Mouse (Mus musculus): ENCODE measurements around the gene Fgd4. TPM values are rescaled to one million over a fixed set of nuclear protein-coding genes. Genes with fewer than 3 reads are reported as not detected.

The Fgd4 gene
- polyA plus RNA-seq, 1 experiment from 2014 or later: 7.1 TPM

DNA sequence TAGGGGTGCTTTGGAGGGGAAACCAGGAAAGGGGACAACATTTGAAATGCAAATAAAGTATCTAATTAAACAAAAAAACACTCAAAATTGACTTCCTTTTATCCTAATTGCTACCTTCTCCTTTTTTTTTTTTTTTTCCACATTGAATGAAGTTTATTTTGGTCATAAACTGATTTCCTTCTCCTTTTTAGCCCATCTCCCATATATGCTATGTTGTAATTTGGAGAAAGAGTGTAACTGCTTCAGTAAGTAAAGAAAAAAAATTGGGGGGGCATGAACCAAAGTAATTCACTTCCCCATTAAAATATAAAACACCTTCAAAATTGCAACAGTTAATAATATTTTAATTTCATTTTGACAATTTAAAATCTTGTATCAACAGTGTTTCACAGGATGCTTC is 25.8 kb downstream of the Fgd4 start:
- no peak overlapping the region for H3K9ac ChIP-seq (replicated peaks; ENCODE audit: low read length)
- no peak for DNase-seq (ENCODE audit: low spot score)
- H3K4me3 ChIP-seq (ENCODE audit: low read depth, low read length): no peak overlapping the region
- H3K27me3 ChIP-seq (ENCODE audit: control insufficient read depth, insufficient read depth, low read length): no peaks in the 10 kb centered on the region
- no peak overlapping the region for H3K27ac ChIP-seq (replicated peaks; ENCODE audit: low read depth, low read length)
- ATAC-seq (replicated peaks; ENCODE audit: insufficient number of reproducible peaks, low FRiP score, low TSS enrichment, low read depth): no peak
- H3K9me3 ChIP-seq (replicated peaks; ENCODE audit: control insufficient read depth, low read length): no peaks in the 10 kb centered on the region
- H3K4me2 ChIP-seq (ENCODE audit: low read depth, low read length): no peak overlapping the region
- H3K4me1 ChIP-seq (ENCODE audit: control insufficient read depth, insufficient read depth, low read length): no peaks in the 10 kb centered on the region
- no peaks in the 10 kb centered on the region for H3K36me3 ChIP-seq (replicated peaks; ENCODE audit: control insufficient read depth, insufficient read depth, low read depth, low read length)

GRCm38 (mm10) chr16:16573167-16573566 is 27.2 kb downstream of the Fgd4 start:
- Histone ChIP-seq H3K4me1 (ENCODE audit: control insufficient read depth, insufficient read depth, low read length) (no peaks in the 10 kb centered on the region), H3K36me3 (replicated peaks; ENCODE audit: control insufficient read depth, insufficient read depth, low read depth, low read length) (no peaks in the 10 kb centered on the region), H3K9ac (replicated peaks; ENCODE audit: low read length) (no peak overlapping the region), H3K27ac (replicated peaks; ENCODE audit: low read depth, low read length) (no peak overlapping the region), H3K27me3 (ENCODE audit: control insufficient read depth, insufficient read depth, low read length) (no peaks in the 10 kb centered on the region), H3K4me3 (ENCODE audit: low read depth, low read length) (no peak overlapping the region), H3K4me2 (ENCODE audit: low read depth, low read length) (no peak overlapping the region), H3K9me3 (replicated peaks; ENCODE audit: control insufficient read depth, low read length) (no peaks in the 10 kb centered on the region)
- no peak for ATAC-seq (replicated peaks; ENCODE audit: insufficient number of reproducible peaks, low FRiP score, low TSS enrichment, low read depth)
- DNase-seq (ENCODE audit: low spot score): no peak
- 89% methylated on average over 1 of the region's 1 CpGs for WGBS

- no peaks in the 10 kb centered on the region for H3K27me3 ChIP-seq (ENCODE audit: control insufficient read depth, insufficient read depth, low read length)
- H3K4me1 ChIP-seq (ENCODE audit: control insufficient read depth, insufficient read depth, low read length): no peaks in the 10 kb centered on the region
- 80% methylated on average over 3 of the region's 3 CpGs for WGBS
- DNase-seq (ENCODE audit: low spot score) (no peak), ATAC-seq (replicated peaks; ENCODE audit: insufficient number of reproducible peaks, low FRiP score, low TSS enrichment, low read depth) (no peak)
- H3K4me3 ChIP-seq (ENCODE audit: low read depth, low read length): no peak overlapping the region
- H3K9ac ChIP-seq (replicated peaks; ENCODE audit: low read length): no peak overlapping the region
- H3K4me2 ChIP-seq (ENCODE audit: low read depth, low read length): no peak overlapping the region
- no peak overlapping the region for H3K27ac ChIP-seq (replicated peaks; ENCODE audit: low read depth, low read length)
- no peaks in the 10 kb centered on the region for H3K36me3 ChIP-seq (replicated peaks; ENCODE audit: control insufficient read depth, insufficient read depth, low read depth, low read length)
- H3K9me3 ChIP-seq (replicated peaks; ENCODE audit: control insufficient read depth, low read length): no peaks in the 10 kb centered on the region
Observed at GRCm38 (mm10) chr16:16571356-16571755, 29.0 kb downstream of the Fgd4 start.

DNA sequence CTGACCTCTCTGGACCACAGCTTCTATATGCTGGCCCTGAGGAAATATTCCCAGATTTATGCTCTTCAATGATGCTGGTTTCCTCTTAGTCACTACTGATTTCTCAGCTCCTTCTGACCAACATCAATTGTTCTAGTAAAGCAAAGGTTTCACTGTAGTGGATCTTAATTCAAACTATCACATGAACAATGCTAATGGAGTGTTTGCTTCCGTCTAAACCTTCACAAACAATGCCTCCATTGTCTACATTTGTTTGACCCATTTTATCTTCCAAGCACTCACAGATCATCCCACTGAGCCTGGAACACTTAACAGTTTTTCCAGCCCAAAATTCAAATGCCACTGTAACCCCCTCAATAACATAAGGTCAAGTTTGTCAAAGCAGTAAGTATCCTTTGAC is 33.6 kb downstream of the Fgd4 start:
- no peak overlapping the region for H3K4me3 ChIP-seq (ENCODE audit: low read depth, low read length)
- H3K4me2 ChIP-seq (ENCODE audit: low read depth, low read length): no peak overlapping the region
- ATAC-seq (replicated peaks; ENCODE audit: insufficient number of reproducible peaks, low FRiP score, low TSS enrichment, low read depth): no peak

DNA sequence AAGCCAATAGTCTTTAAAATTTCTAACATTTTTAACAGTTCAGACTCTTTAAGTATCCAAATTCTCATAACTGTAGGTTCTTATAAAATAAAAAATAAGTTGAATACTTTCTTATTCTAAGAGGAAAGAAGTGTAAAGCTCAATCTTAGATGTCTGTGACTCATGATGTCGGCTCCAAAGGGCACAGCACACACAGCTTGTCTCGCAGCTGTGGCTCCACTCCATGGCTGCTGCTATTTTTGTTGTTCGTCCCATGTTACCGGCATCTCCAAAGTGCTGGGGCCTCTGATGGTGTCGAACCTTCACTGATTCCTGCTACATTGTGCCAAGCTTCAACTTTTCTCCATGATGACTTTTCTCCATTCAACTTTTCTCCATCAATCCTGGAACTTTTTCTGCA is 34.1 kb downstream of the Fgd4 start:
- 95% methylated on average over 5 of the region's 5 CpGs for WGBS
- Histone ChIP-seq H3K9ac (replicated peaks; ENCODE audit: low read length) (no peak overlapping the region), H3K36me3 (replicated peaks; ENCODE audit: control insufficient read depth, insufficient read depth, low read depth, low read length) (no peaks in the 10 kb centered on the region), H3K4me1 (ENCODE audit: control insufficient read depth, insufficient read depth, low read length) (no peaks in the 10 kb centered on the region), H3K27me3 (ENCODE audit: control insufficient read depth, insufficient read depth, low read length) (no peaks in the 10 kb centered on the region), H3K4me3 (ENCODE audit: low read depth, low read length) (no peak overlapping the region), H3K4me2 (ENCODE audit: low read depth, low read length) (no peak overlapping the region), H3K9me3 (replicated peaks; ENCODE audit: control insufficient read depth, low read length) (no peaks in the 10 kb centered on the region), H3K27ac (replicated peaks; ENCODE audit: low read depth, low read length) (no peak overlapping the region)
- ATAC-seq (replicated peaks; ENCODE audit: insufficient number of reproducible peaks, low FRiP score, low TSS enrichment, low read depth) (no peak), DNase-seq (ENCODE audit: low spot score) (no peak)

More for the DNA sequence above, 33.6 kb downstream of the Fgd4 start:
- Histone ChIP-seq H3K4me1 (ENCODE audit: control insufficient read depth, insufficient read depth, low read length) (no peaks in the 10 kb centered on the region), H3K9me3 (replicated peaks; ENCODE audit: control insufficient read depth, low read length) (no peaks in the 10 kb centered on the region), H3K36me3 (replicated peaks; ENCODE audit: control insufficient read depth, insufficient read depth, low read depth, low read length) (no peaks in the 10 kb centered on the region), H3K27me3 (ENCODE audit: control insufficient read depth, insufficient read depth, low read length) (no peaks in the 10 kb centered on the region), H3K27ac (replicated peaks; ENCODE audit: low read depth, low read length) (no peak overlapping the region), H3K9ac (replicated peaks; ENCODE audit: low read length) (no peak overlapping the region)
- DNase-seq (ENCODE audit: low spot score): no peak
- WGBS: 30% methylated on average over 1 of the region's 1 CpGs

GRCm38 (mm10) chr16:16565786-16566185 is 34.6 kb downstream of the Fgd4 start:
- Histone ChIP-seq H3K27ac (replicated peaks; ENCODE audit: low read depth, low read length) (no peak overlapping the region), H3K4me2 (ENCODE audit: low read depth, low read length) (no peak overlapping the region), H3K9me3 (replicated peaks; ENCODE audit: control insufficient read depth, low read length) (no peaks in the 10 kb centered on the region), H3K4me3 (ENCODE audit: low read depth, low read length) (no peak overlapping the region), H3K4me1 (ENCODE audit: control insufficient read depth, insufficient read depth, low read length) (no peaks in the 10 kb centered on the region), H3K9ac (replicated peaks; ENCODE audit: low read length) (no peak overlapping the region), H3K27me3 (ENCODE audit: control insufficient read depth, insufficient read depth, low read length) (no peaks in the 10 kb centered on the region), H3K36me3 (replicated peaks; ENCODE audit: control insufficient read depth, insufficient read depth, low read depth, low read length) (no peaks in the 10 kb centered on the region)
- ATAC-seq (replicated peaks; ENCODE audit: insufficient number of reproducible peaks, low FRiP score, low TSS enrichment, low read depth) (no peak), DNase-seq (ENCODE audit: low spot score) (no peak)

DNA sequence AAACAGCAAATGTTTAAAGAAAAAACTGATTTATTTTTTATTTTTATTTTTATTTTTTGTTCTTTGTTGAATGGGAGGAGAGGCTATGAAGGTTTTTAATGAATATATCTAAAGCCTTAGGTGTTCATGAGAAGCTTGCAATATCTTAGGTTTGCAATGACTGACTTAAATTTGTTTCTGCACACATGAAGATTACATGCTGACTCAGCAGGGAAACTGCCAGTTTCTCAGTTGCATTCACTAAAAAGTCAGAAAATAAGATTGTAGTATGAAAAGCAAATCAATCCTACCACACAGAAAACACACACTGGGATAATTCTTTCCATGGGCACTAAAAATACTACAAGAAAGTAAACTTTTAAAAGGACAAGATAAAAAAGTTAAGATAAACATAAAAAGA is 39.6 kb downstream of the Fgd4 start:
- Histone ChIP-seq H3K27ac (replicated peaks; ENCODE audit: low read depth, low read length) (no peak overlapping the region), H3K27me3 (ENCODE audit: control insufficient read depth, insufficient read depth, low read length) (no peaks in the 10 kb centered on the region), H3K36me3 (replicated peaks; ENCODE audit: control insufficient read depth, insufficient read depth, low read depth, low read length) (no peaks in the 10 kb centered on the region), H3K4me3 (ENCODE audit: low read depth, low read length) (no peak overlapping the region), H3K9ac (replicated peaks; ENCODE audit: low read length) (no peak overlapping the region), H3K4me1 (ENCODE audit: control insufficient read depth, insufficient read depth, low read length) (no peaks in the 10 kb centered on the region; the same call in 1 of the 2 replicates), H3K9me3 (replicated peaks; ENCODE audit: control insufficient read depth, low read length) (no peaks in the 10 kb centered on the region), H3K4me2 (ENCODE audit: low read depth, low read length) (no peak overlapping the region)
- DNase-seq (ENCODE audit: low spot score) (no peak), ATAC-seq (replicated peaks; ENCODE audit: insufficient number of reproducible peaks, low FRiP score, low TSS enrichment, low read depth) (no peak)

DNA sequence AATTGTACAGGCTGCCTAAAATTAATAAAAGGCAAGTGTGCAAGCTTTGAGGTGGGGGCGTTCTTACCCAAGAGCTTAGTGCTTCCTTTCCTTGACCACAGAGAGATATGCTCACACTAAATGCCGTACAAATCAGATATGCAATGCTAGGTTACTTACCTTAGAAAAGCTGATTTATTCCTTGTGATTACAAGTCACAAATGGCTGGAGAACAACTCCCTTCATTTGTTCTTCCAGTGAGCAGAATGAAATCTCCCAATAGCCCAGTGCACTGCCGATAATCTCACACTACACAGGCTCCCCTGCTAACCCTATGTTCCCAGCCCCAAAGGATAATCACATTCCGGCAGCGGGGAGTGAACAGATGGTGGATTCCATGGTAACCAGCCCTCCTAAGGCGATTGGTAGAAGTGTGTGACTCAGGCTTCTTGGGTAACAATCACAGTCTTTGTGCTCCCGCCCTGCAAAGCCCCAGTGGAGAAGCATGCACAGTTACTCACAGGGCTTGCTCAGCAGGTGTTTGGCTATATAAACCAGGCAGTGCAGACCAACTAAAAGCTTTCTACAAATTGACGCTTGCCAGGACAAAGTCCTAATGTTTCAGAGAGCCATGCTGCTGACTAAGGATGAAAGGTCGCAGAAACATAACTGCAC is 40.3 kb downstream of the Fgd4 start:
- Histone ChIP-seq H3K27ac (replicated peaks; ENCODE audit: low read depth, low read length) (peak overlapping the region; percentile 54), H3K27me3 (ENCODE audit: control insufficient read depth, insufficient read depth, low read length) (no peaks in the 10 kb centered on the region), H3K4me2 (ENCODE audit: low read depth, low read length) (peak overlapping the region; percentile 19; the same call in 1 of the 2 replicates), H3K36me3 (replicated peaks; ENCODE audit: control insufficient read depth, insufficient read depth, low read depth, low read length) (no peaks in the 10 kb centered on the region), H3K4me3 (ENCODE audit: low read depth, low read length) (peak overlapping the region; percentile 27), H3K9ac (replicated peaks; ENCODE audit: low read length) (no peak overlapping the region; the same call in 1 of the 2 replicates), H3K9me3 (replicated peaks; ENCODE audit: control insufficient read depth, low read length) (no peaks in the 10 kb centered on the region), H3K4me1 (ENCODE audit: control insufficient read depth, insufficient read depth, low read length) (no peaks in the 10 kb centered on the region; the same call in 1 of the 2 replicates)
- peak; percentile 93 for DNase-seq (ENCODE audit: low spot score)
- WGBS: 6% methylated on average over 9 of the region's 9 CpGs
- peak; percentile 99 for ATAC-seq (replicated peaks; ENCODE audit: insufficient number of reproducible peaks, low FRiP score, low TSS enrichment, low read depth)

Measured in embryonic facial prominence, embryonic 11.5 days (tissue).